Mouse (Mus musculus) erythroblast, embryonic 14.5 days (primary cell): ENCODE data around the gene Duxbl3. TPM values are rescaled to one million over a fixed set of nuclear protein-coding genes. Genes with fewer than 3 reads are reported as not detected.
"Not testable (repeated sequence)": the region's sequence is repeated elsewhere in the genome, so short reads cannot be mapped to it uniquely, and the experiment has no call there.

Experiments used
- H3K27me3 ChIP-seq: 2 replicates; pipeline ENCODE4 v1.6.1; 2012; ENCODE audit warnings: inconsistent platforms; ENCODE audit not compliant: control insufficient read depth
- H3K36me3 ChIP-seq: 2 replicates; pipeline ENCODE4 v1.6.1; 2012; ENCODE audit warnings: mild to moderate bottlenecking, inconsistent platforms; ENCODE audit not compliant: control insufficient read depth
- H3K4me1 ChIP-seq: 2 replicates; pipeline ENCODE4 v1.6.1; 2012; ENCODE audit warnings: inconsistent platforms; ENCODE audit not compliant: control insufficient read depth
- H3K4me3 ChIP-seq: replicated peaks from 2 replicates; pipeline ENCODE3; 2012; ENCODE audit warnings: moderate library complexity, mild to moderate bottlenecking, inconsistent platforms
- H3K9me3 ChIP-seq: 2 replicates; pipeline ENCODE4 v1.6.1; 2012; ENCODE audit warnings: low read length, inconsistent platforms, mixed read lengths; ENCODE audit not compliant: control insufficient read depth
- GATA1 ChIP-seq: IDR thresholded peaks from 2 replicates; pipeline ENCODE4 v1.6.1; 2012; ENCODE audit warnings: low read length, inconsistent platforms, mixed read lengths
- TAL1 ChIP-seq: IDR thresholded peaks from 3 replicates; pipeline ENCODE4 v1.6.1; 2012; ENCODE audit warnings: low read length, inconsistent platforms, mixed read lengths
- polyA plus RNA-seq: library from polyadenylated mRNA; stranded (reverse); fragments of >175 nt; gene quantifications from 2 replicates; pipeline ENCODE4 v1.2.3, GENCODE M21; 2012

Duxbl3 gene
- not detected in 2 replicates for polyA plus RNA-seq

GRCm38 (mm10) chr14:26257756-26258617, at the start of gene Duxbl3:
Gene Duxbl3, plus strand, starts transcription at chr14:26257962.
- not testable (repeated sequence) for H3K36me3 ChIP-seq, H3K9me3 ChIP-seq, H3K4me1 ChIP-seq, H3K27me3 ChIP-seq, H3K4me3 ChIP-seq

DNA sequence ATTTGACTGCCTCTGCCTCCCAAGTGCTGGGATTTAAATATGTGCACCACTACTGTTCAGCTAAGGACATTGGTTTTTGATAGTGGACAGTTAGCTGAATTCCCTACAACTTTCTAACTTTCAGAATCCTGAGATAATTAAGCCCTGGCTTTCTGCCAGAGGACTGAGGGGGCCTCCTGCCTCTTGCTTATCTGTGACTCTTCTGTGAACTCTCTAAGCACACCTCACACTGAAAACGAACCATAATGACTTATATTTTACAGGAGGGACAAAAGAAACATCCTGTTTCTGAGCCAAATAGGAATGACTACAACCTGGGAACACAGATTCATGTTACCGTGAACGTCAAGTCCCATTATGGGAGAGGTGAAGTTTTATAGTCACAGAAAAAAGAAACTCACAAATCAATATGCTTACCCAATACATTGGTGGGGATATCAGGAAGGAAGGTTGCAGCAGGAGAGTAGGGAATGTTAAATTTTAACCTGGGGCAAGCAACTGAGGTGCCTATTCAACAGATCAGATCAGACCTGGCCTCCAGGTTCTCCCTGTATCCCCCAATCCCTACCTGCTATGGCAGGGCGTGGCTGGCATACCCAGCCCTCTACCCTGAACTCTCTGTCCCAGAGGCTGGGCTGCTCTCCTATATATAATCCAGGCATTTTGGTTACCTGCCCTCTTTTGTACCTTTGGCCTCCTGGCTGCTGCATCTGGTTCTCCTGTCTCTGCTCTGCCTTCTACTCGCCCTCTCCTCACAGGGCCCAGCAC, 41.3 kb upstream of the Duxbl3 start:
- H3K4me1 ChIP-seq, H3K36me3 ChIP-seq, H3K4me3 ChIP-seq, H3K9me3 ChIP-seq, H3K27me3 ChIP-seq: not testable (repeated sequence)

- H3K36me3 ChIP-seq, H3K9me3 ChIP-seq, H3K4me1 ChIP-seq, H3K4me3 ChIP-seq, H3K27me3 ChIP-seq: not testable (repeated sequence)
These were observed 20.6 kb upstream of the Duxbl3 start for GRCm38 (mm10) chr14:26237183-26237582.

DNA sequence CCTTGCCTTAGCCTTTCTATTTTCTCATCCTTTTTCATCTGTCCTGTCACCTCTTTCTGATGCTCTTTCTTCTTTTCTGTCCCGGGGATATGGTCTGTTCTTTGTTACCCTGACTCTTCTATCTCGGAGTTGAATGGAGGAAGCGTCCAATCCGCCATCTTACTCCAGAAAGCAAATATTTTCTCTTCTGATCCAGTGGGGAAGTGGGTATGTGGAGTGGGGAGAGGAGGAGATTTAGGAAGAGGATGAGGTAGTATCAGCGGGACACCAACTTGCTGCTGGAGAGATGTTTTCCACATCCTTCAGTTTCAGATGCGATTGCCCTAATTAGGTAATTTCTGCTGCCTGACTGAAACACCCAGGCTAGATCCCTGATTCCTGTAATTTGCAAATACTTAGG, 967 bp downstream of the Duxbl3 start:
- H3K9me3 ChIP-seq, H3K36me3 ChIP-seq, H3K4me3 ChIP-seq: not testable (repeated sequence)

DNA sequence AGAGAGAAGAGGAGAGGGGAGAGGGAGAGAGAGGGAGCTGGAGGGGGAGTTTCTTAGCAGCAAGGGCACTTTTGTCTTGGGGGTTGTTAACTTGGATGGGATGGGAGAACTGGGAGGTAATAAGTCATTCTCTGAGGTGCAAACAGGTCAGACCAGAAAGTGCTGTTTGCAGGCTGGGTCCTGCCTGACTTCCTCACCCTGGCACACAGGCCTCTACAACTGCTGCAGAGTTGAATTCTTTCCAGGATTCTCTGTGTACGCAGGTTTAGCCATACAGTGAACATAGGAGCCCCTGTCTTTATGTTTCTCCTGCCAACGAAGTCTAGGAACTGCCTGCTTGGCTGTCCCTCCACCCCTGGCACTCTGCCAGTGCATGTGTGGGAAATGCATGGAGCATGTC, 29.0 kb downstream of the Duxbl3 start:
- not testable (repeated sequence) for H3K27me3 ChIP-seq, H3K4me3 ChIP-seq, H3K4me1 ChIP-seq, H3K36me3 ChIP-seq, H3K9me3 ChIP-seq

More for the DNA sequence above, 967 bp downstream of the Duxbl3 start:
- H3K27me3 ChIP-seq, H3K4me1 ChIP-seq: not testable (repeated sequence)

DNA sequence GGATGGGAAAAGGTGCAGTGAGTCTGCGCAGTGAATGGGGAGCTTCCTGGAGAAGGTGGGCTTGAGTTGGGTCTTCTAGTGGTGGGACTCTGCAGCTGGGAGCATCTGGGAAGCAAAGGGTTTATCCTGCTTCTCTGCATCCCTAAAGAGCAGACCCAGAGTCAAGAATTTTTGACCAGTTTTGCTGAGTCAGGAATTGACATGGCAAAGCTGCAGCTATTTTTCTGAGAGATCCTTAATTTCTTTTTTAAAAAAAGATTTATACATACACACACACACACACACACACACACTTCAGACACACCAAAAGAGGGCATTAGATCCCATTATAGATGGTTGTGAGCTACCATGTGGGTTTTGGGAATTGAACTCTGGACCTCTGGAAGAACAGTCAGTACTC, 36.1 kb downstream of the Duxbl3 start:
- Histone ChIP-seq H3K9me3 (no peaks in the 10 kb centered on the region), H3K4me3 (no peak overlapping the region), H3K27me3 (no peaks in the 10 kb centered on the region), H3K36me3 (no peaks in the 10 kb centered on the region), H3K4me1 (no peaks in the 10 kb centered on the region)
- TF ChIP-seq GATA1 (no peak), TAL1 (no peak)

GRCm38 (mm10) chr14:26297055-26297454, 39.3 kb downstream of the Duxbl3 start:
- no peaks in the 10 kb centered on the region for H3K9me3 ChIP-seq
- no peaks in the 10 kb centered on the region for H3K36me3 ChIP-seq
- H3K4me3 ChIP-seq: no peak overlapping the region
- H3K4me1 ChIP-seq: no peaks in the 10 kb centered on the region
- TF ChIP-seq GATA1 (no peak), TAL1 (no peak)
- no peaks in the 10 kb centered on the region for H3K27me3 ChIP-seq

- Histone ChIP-seq H3K9me3 (no peaks in the 10 kb centered on the region), H3K27me3 (no peaks in the 10 kb centered on the region), H3K4me1 (no peaks in the 10 kb centered on the region), H3K36me3 (no peaks in the 10 kb centered on the region), H3K4me3 (no peak overlapping the region)
- TF ChIP-seq TAL1 (no peak), GATA1 (no peak)
These were observed 39.7 kb downstream of the Duxbl3 start for GRCm38 (mm10) chr14:26297484-26297883.

DNA sequence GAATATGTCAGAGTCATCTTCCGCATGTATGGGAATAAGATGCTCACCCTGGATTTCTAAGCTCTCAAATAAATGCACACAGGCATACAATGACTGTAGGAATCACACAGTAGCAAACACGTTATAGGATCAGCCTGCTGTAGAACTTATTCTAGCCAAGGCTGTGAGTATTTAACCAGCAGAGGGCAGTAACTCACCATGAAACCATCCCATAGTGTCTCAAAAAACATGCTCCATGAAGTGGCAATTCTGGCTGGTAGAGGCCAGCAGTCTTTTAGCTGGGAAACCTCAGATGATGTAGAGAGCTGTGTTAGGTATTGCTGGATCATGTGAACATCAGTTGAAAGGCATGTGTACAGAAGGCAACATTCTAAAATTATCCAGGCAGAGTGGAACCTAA, 45.3 kb downstream of the Duxbl3 start:
- TF ChIP-seq GATA1 (no peak), TAL1 (no peak)
- Histone ChIP-seq H3K27me3 (no peaks in the 10 kb centered on the region), H3K4me3 (no peak overlapping the region), H3K9me3 (no peaks in the 10 kb centered on the region), H3K36me3 (no peaks in the 10 kb centered on the region), H3K4me1 (no peaks in the 10 kb centered on the region)

DNA sequence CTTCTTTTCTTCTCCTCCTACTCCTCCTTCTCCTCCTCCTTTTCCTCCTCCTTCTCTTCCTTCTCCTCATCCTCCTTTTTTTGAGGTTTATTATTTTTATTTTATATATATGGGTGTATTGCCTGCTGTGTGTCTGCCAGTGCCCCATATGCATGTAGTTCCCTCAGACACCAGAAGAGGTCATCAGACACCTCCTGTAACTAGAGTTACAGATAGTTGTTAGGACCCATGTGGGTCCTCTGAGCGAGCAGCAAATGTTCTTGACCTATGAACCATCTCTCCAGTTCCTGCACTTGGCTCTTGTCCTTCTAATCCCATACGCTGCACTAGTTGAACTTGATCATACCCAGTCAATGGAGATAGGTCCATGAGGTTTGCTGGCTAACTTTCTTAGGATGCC, 48.3 kb downstream of the Duxbl3 start:
- no peaks in the 10 kb centered on the region for H3K36me3 ChIP-seq
- no peaks in the 10 kb centered on the region for H3K9me3 ChIP-seq
- H3K4me3 ChIP-seq: no peak overlapping the region
- no peaks in the 10 kb centered on the region for H3K4me1 ChIP-seq
- no peaks in the 10 kb centered on the region for H3K27me3 ChIP-seq
- TF ChIP-seq GATA1: no peak
